Mouse (Mus musculus) lung, postnatal 0 days (tissue): Measurements from ENCODE around the gene Trappc6b.

Source experiments
- CTCF ChIP-seq: IDR thresholded peaks from 2 replicates; pipeline ENCODE4 v1.5.1; 2016; ENCODE audit warnings: antibody characterized with exemption, mild to moderate bottlenecking
- EP300 ChIP-seq: IDR thresholded peaks from 2 replicates; pipeline ENCODE4 v1.6.1; 2016; ENCODE audit warnings: antibody characterized with exemption, mild to moderate bottlenecking, control low read depth

DNA sequence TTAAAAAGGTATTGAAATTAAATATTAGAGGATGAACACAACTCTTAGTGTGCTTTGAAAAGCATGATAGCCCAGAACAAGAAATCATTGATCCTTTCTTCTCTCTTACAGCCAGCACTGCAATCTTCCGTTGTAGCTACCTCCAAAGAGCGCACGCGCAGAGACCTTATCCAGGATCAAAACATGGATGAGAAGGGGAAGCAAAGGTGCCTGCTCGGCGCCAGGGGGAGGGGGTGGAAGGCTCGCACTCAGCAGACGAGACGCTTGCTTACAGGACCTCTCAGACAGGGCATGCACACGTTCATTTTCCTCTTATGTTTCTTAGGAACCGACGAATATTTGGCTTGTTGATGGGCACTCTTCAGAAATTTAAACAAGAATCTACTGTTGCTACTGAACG lies 7.5 kb upstream of the Trappc6b start:
- no peak for TF ChIP-seq EP300
- TF ChIP-seq CTCF = no peak
